Mouse (Mus musculus) megakaryocyte, embryonic 14.5 days (primary cell): ENCODE data around the gene Arid5a.

Experiments used
- FLI1 ChIP-seq: IDR thresholded peaks from 2 replicates; pipeline ENCODE4 v1.6.1; 2012; ENCODE audit warnings: low read length, inconsistent platforms, mixed read lengths
- GATA1 ChIP-seq: IDR thresholded peaks from 3 replicates; pipeline ENCODE4 v1.6.1; 2012; ENCODE audit warnings: mixed read lengths, low read length, inconsistent platforms, borderline replicate concordance

GRCm38 (mm10) chr1:36274455-36274854 lies 33.1 kb upstream of the Arid5a start, which contains the start of gene Neurl3:
- TF ChIP-seq GATA1 (no peak), FLI1 (no peak)
